Mouse (Mus musculus): ENCODE results near the gene Sumf1. TPM values are rescaled to one million over a fixed set of nuclear protein-coding genes. Genes with fewer than 3 reads are reported as not detected.

The Sumf1 gene
- polyA plus RNA-seq, 1 experiment from 2014 or later: 25.2 TPM

GRCm38 (mm10) chr6:108146637-108147036, 38.7 kb downstream of the Sumf1 start:
- no peaks in the 10 kb centered on the region for H3K4me1 ChIP-seq (replicated peaks)
- H3K36me3 ChIP-seq: peaks cover 10% of the 10 kb centered on the region
- WGBS: 88% methylated on average over 4 of the region's 4 CpGs
- no peak overlapping the region for H3K9ac ChIP-seq
- H3K27me3 ChIP-seq (replicated peaks): no peaks in the 10 kb centered on the region
- no peak overlapping the region for H3K4me3 ChIP-seq
- H3K4me2 ChIP-seq: no peak overlapping the region
- H3K27ac ChIP-seq (ENCODE audit: poor library complexity, severe bottlenecking): no peak overlapping the region
- no peak for ATAC-seq (ENCODE audit: insufficient number of reproducible peaks, low FRiP score)
- no peaks in the 10 kb centered on the region for H3K9me3 ChIP-seq (replicated peaks)

GRCm38 (mm10) chr6:108145941-108146588, 39.3 kb downstream of the Sumf1 start:
- no peak overlapping the region for H3K4me2 ChIP-seq
- H3K36me3 ChIP-seq: peaks cover 6% of the 10 kb centered on the region
- no peaks in the 10 kb centered on the region for H3K4me1 ChIP-seq (replicated peaks)
- no peaks in the 10 kb centered on the region for H3K9me3 ChIP-seq (replicated peaks)
- no peak overlapping the region for H3K27ac ChIP-seq (ENCODE audit: poor library complexity, severe bottlenecking)
- no peak overlapping the region for H3K9ac ChIP-seq
- H3K4me3 ChIP-seq: no peak overlapping the region
- no peak for ATAC-seq (ENCODE audit: insufficient number of reproducible peaks, low FRiP score)
- WGBS: 90% methylated on average over 7 of the region's 7 CpGs
- H3K27me3 ChIP-seq (replicated peaks): no peaks in the 10 kb centered on the region

GRCm38 (mm10) chr6:108145241-108145640, 40.1 kb downstream of the Sumf1 start:
- no peaks in the 10 kb centered on the region for H3K9me3 ChIP-seq (replicated peaks)
- H3K4me3 ChIP-seq: no peak overlapping the region
- no peak overlapping the region for H3K4me2 ChIP-seq
- H3K9ac ChIP-seq: no peak overlapping the region
- no peak for ATAC-seq (ENCODE audit: insufficient number of reproducible peaks, low FRiP score)
- H3K27me3 ChIP-seq (replicated peaks): no peaks in the 10 kb centered on the region
- WGBS: 87% methylated on average over 3 of the region's 3 CpGs
- H3K27ac ChIP-seq (ENCODE audit: poor library complexity, severe bottlenecking): no peak overlapping the region
- no peaks in the 10 kb centered on the region for H3K4me1 ChIP-seq (replicated peaks)
- peaks cover 6% of the 10 kb centered on the region for H3K36me3 ChIP-seq

GRCm38 (mm10) chr6:108142796-108143195, 42.6 kb downstream of the Sumf1 start:
- H3K4me3 ChIP-seq: no peak overlapping the region
- peaks cover 6% of the 10 kb centered on the region for H3K36me3 ChIP-seq
- no peak overlapping the region for H3K4me2 ChIP-seq
- no peak overlapping the region for H3K27ac ChIP-seq (ENCODE audit: poor library complexity, severe bottlenecking)
- WGBS: 67% methylated on average over 4 of the region's 4 CpGs
- H3K27me3 ChIP-seq (replicated peaks): no peaks in the 10 kb centered on the region
- H3K9ac ChIP-seq: no peak overlapping the region
- ATAC-seq (ENCODE audit: insufficient number of reproducible peaks, low FRiP score): no peak
- no peaks in the 10 kb centered on the region for H3K4me1 ChIP-seq (replicated peaks)
- no peaks in the 10 kb centered on the region for H3K9me3 ChIP-seq (replicated peaks)

- H3K4me1 ChIP-seq (replicated peaks): no peaks in the 10 kb centered on the region
- no peaks in the 10 kb centered on the region for H3K9me3 ChIP-seq (replicated peaks)
- ATAC-seq (ENCODE audit: insufficient number of reproducible peaks, low FRiP score): no peak
- no peak overlapping the region for H3K9ac ChIP-seq
- H3K36me3 ChIP-seq: peaks cover 3% of the 10 kb centered on the region; the same call in 1 of the 2 replicates
- no peak overlapping the region for H3K27ac ChIP-seq (ENCODE audit: poor library complexity, severe bottlenecking)
- no peak overlapping the region for H3K4me2 ChIP-seq
- 84% methylated on average over 4 of the region's 4 CpGs for WGBS
- H3K4me3 ChIP-seq: no peak overlapping the region
- no peaks in the 10 kb centered on the region for H3K27me3 ChIP-seq (replicated peaks)
Measured at GRCm38 (mm10) chr6:108140722-108141490, 44.5 kb downstream of the Sumf1 start.

- 0 out of 2 replicates have a peak, but pooled peaks cover 4% of the 10 kb centered on the region for H3K4me1 ChIP-seq (replicated peaks)
- no peaks in the 10 kb centered on the region for H3K36me3 ChIP-seq
- 82% methylated on average over 5 of the region's 5 CpGs for WGBS
Measured at GRCm38 (mm10) chr6:108137031-108137430, 48.4 kb downstream of the Sumf1 start.

GRCm38 (mm10) chr6:108136286-108136685, 49.1 kb downstream of the Sumf1 start:
- Histone ChIP-seq H3K27ac (ENCODE audit: poor library complexity, severe bottlenecking) (no peak overlapping the region), H3K4me1 (replicated peaks) (peaks cover 4% of the 10 kb centered on the region; the same call in 1 of the 2 replicates), H3K27me3 (replicated peaks) (no peaks in the 10 kb centered on the region), H3K9ac (no peak overlapping the region), H3K4me2 (no peak overlapping the region), H3K4me3 (no peak overlapping the region), H3K9me3 (replicated peaks) (no peaks in the 10 kb centered on the region), H3K36me3 (no peaks in the 10 kb centered on the region)
- no peak for ATAC-seq (ENCODE audit: insufficient number of reproducible peaks, low FRiP score)
- WGBS: 88% methylated on average over 1 of the region's 1 CpGs

More at GRCm38 (mm10) chr6:108137031-108137430, 48.4 kb downstream of the Sumf1 start:
- no peak overlapping the region for H3K27ac ChIP-seq (ENCODE audit: poor library complexity, severe bottlenecking)
- no peak overlapping the region for H3K4me2 ChIP-seq
- no peaks in the 10 kb centered on the region for H3K27me3 ChIP-seq (replicated peaks)
- no peak overlapping the region for H3K4me3 ChIP-seq
- H3K9ac ChIP-seq: no peak overlapping the region
- ATAC-seq (ENCODE audit: insufficient number of reproducible peaks, low FRiP score): no peak
- no peaks in the 10 kb centered on the region for H3K9me3 ChIP-seq (replicated peaks)

GRCm38 (mm10) chr6:108132268-108132935, 53.0 kb downstream of the Sumf1 start:
- H3K9me3 ChIP-seq (replicated peaks): no peaks in the 10 kb centered on the region
- no peaks in the 10 kb centered on the region for H3K27me3 ChIP-seq (replicated peaks)
- no peak overlapping the region for H3K4me2 ChIP-seq
- H3K27ac ChIP-seq (ENCODE audit: poor library complexity, severe bottlenecking): no peak overlapping the region
- H3K9ac ChIP-seq: no peak overlapping the region
- WGBS: 85% methylated on average over 5 of the region's 5 CpGs
- no peaks in the 10 kb centered on the region for H3K36me3 ChIP-seq
- peaks cover 6% of the 10 kb centered on the region; the same call in 1 of the 2 replicates for H3K4me1 ChIP-seq (replicated peaks)
- no peak overlapping the region for H3K4me3 ChIP-seq
- ATAC-seq (ENCODE audit: insufficient number of reproducible peaks, low FRiP score): no peak

- 77% methylated on average over 5 of the region's 5 CpGs for WGBS
- ATAC-seq (ENCODE audit: insufficient number of reproducible peaks, low FRiP score): no peak
- H3K4me3 ChIP-seq: no peak overlapping the region
- H3K27me3 ChIP-seq (replicated peaks): no peaks in the 10 kb centered on the region
- H3K36me3 ChIP-seq: no peaks in the 10 kb centered on the region
- no peak overlapping the region for H3K4me2 ChIP-seq
- no peak overlapping the region for H3K9ac ChIP-seq
- H3K4me1 ChIP-seq (replicated peaks): peaks cover 6% of the 10 kb centered on the region; the same call in 1 of the 2 replicates
- H3K27ac ChIP-seq (ENCODE audit: poor library complexity, severe bottlenecking): no peak overlapping the region
- no peaks in the 10 kb centered on the region for H3K9me3 ChIP-seq (replicated peaks)
Measured at GRCm38 (mm10) chr6:108130718-108131117, 54.7 kb downstream of the Sumf1 start.

- 83% methylated on average over 3 of the region's 3 CpGs for WGBS
- Histone ChIP-seq H3K4me1 (replicated peaks) (peaks cover 2% of the 10 kb centered on the region; the same call in 1 of the 2 replicates), H3K9ac (no peak overlapping the region), H3K4me3 (no peak overlapping the region), H3K36me3 (no peaks in the 10 kb centered on the region), H3K27me3 (replicated peaks) (no peaks in the 10 kb centered on the region), H3K4me2 (no peak overlapping the region), H3K9me3 (replicated peaks) (no peaks in the 10 kb centered on the region), H3K27ac (ENCODE audit: poor library complexity, severe bottlenecking) (no peak overlapping the region)
- no peak for ATAC-seq (ENCODE audit: insufficient number of reproducible peaks, low FRiP score)
Measured at GRCm38 (mm10) chr6:108126631-108127030, 58.8 kb downstream of the Sumf1 start.

- Histone ChIP-seq H3K4me1 (replicated peaks) (0 out of 2 replicates have a peak, but pooled peaks cover 2% of the 10 kb centered on the region), H3K9ac (no peak overlapping the region), H3K4me3 (no peak overlapping the region), H3K27me3 (replicated peaks) (no peaks in the 10 kb centered on the region), H3K27ac (ENCODE audit: poor library complexity, severe bottlenecking) (no peak overlapping the region), H3K9me3 (replicated peaks) (no peaks in the 10 kb centered on the region; the same call in 1 of the 2 replicates), H3K4me2 (no peak overlapping the region), H3K36me3 (0 out of 2 replicates have a peak, but pooled peaks cover 2% of the 10 kb centered on the region)
- WGBS: 84% methylated on average over 1 of the region's 1 CpGs
- no peak for ATAC-seq (ENCODE audit: insufficient number of reproducible peaks, low FRiP score)
Measured at GRCm38 (mm10) chr6:108125474-108125873, 59.9 kb downstream of the Sumf1 start.
